In the genomic region with DNA sequence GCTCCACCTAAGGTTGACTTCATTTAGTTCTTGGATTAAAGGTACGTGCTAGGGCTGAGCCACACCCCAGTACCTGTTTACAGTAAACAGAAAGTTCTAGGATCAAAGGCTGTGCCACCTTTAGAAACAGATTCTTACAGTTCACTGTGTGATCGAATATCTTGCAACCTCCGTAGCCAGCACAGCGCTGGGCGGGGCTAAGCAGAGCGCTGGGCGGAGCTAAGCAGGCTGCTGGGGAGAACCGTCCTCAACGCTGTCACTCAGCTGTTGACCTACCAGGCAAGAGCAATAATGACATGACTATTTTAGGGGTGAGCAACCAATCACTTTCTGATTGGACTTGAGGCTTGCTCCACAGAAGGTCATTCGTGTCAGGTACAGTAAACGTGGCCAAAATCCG, we compare ENCODE assay signal across 9 mouse cellular contexts. TPM values are rescaled to one million over a fixed set of nuclear protein-coding genes. Genes with fewer than 3 reads are reported as not detected.
A peak's percentile ranks its signal among the peaks of the same experiment; 100 is the strongest.
DNase-seq lines count a peak whose midpoint lies in the region; ATAC-seq lines count a peak whose summit lies in the region.
"Had no signal": no experiment of that assay in that cellular context is flagged by ENCODE, and none has a peak within 500 bp of the region (broad histone marks: within the 10 kb centered on the region; RNA-seq: fewer than 3 reads in every experiment).

No protein-coding gene starts in this region.

- H3K27me3 ChIP-seq in heart, embryonic 10.5 days (ENCODE audit: insufficient read depth, poor library complexity, severe bottlenecking), result peaks cover 15% of the 10 kb centered on the region
- H3K27me3 ChIP-seq in intestine, embryonic 15.5 days (replicated peaks), result no peaks in the 10 kb centered on the region
- H3K27me3 ChIP-seq in liver, embryonic 16.5 days (ENCODE audit: control insufficient read depth, insufficient read depth, low read depth, low read length), result no peaks in the 10 kb centered on the region

- WGBS in heart, embryonic 10.5 days, result 11% methylated on average over 12 of the region's 12 CpGs
- whole genome bisulfite sequencing in intestine, embryonic 15.5 days, result 11% methylated on average over 12 of the region's 12 CpGs
- 6% methylated on average over 12 of the region's 12 CpGs for WGBS in liver, embryonic 16.5 days (ENCODE audit: insufficient replicate concordance)

- ATAC-seq in intestine, embryonic 15.5 days, result peak; percentile 71
- peak; percentile 80 for ATAC-seq in liver, embryonic 16.5 days (ENCODE audit: low read depth)

- no peak for DNase-seq in heart, embryonic 10.5 days (ENCODE audit: low spot score)
- no peak for DNase-seq in heart, postnatal 4 days
- peak; percentile 70 for DNase-seq in embryo, embryonic 11 days
- DNase-seq in spleen, adult 12 weeks (ENCODE audit: low spot score), result peak; percentile 60
- no peak for DNase-seq in cerebellum, adult 18-20 months
- no peak for DNase-seq in layer of hippocampus, adult 11-12 months (ENCODE audit: low spot score)

- peaks cover 11% of the 10 kb centered on the region; the same call in 1 of the 2 replicates for H3K4me1 ChIP-seq in heart, embryonic 10.5 days
- H3K4me1 ChIP-seq in intestine, embryonic 15.5 days (replicated peaks), result no peaks in the 10 kb centered on the region
- H3K4me1 ChIP-seq in liver, embryonic 16.5 days (ENCODE audit: control insufficient read depth, low read depth, low read length), result peaks cover 18% of the 10 kb centered on the region

- no peak overlapping the region for H3K27ac ChIP-seq in heart, embryonic 10.5 days
- no peak overlapping the region for H3K27ac ChIP-seq in intestine, embryonic 15.5 days
- no peak overlapping the region for H3K27ac ChIP-seq in liver, embryonic 16.5 days (ENCODE audit: low read length)

- no peaks in the 10 kb centered on the region for H3K36me3 ChIP-seq in heart, embryonic 10.5 days
- no peaks in the 10 kb centered on the region for H3K36me3 ChIP-seq in intestine, embryonic 15.5 days
- H3K36me3 ChIP-seq in liver, embryonic 16.5 days (ENCODE audit: control insufficient read depth, insufficient read depth), result no peaks in the 10 kb centered on the region

- H3K4me3 ChIP-seq in heart, embryonic 10.5 days, result peak overlapping the region; percentile 34; the same call in 1 of the 2 replicates
- no peak overlapping the region for H3K4me3 ChIP-seq in intestine, embryonic 15.5 days (replicated peaks)
- peak overlapping the region; percentile 37; the same call in 1 of the 2 replicates for H3K4me3 ChIP-seq in liver, embryonic 16.5 days (ENCODE audit: low read depth, low read length)
- H3K4me3 ChIP-seq: myocyte had no signal

- H3K9me3 ChIP-seq in heart, embryonic 10.5 days, result no peaks in the 10 kb centered on the region
- no peaks in the 10 kb centered on the region for H3K9me3 ChIP-seq in intestine, embryonic 15.5 days
- no peaks in the 10 kb centered on the region for H3K9me3 ChIP-seq in liver, embryonic 16.5 days (replicated peaks; ENCODE audit: control insufficient read depth, low read length)

- no peak overlapping the region for H3K9ac ChIP-seq in intestine, embryonic 15.5 days
- peak overlapping the region; percentile 26; the same call in 1 of the 2 replicates for H3K9ac ChIP-seq in liver, embryonic 16.5 days (ENCODE audit: low read depth, low read length)

- H3K4me2 ChIP-seq in intestine, embryonic 15.5 days (replicated peaks), result peak overlapping the region; percentile 12
- peak overlapping the region; percentile 64 for H3K4me2 ChIP-seq in liver, embryonic 16.5 days (ENCODE audit: low read depth, low read length)

RNA-seq across cellular contexts. Expression of gene Letmd1, which starts 7.9 kb away (rescaled TPM):
- 21.1 and 27.9 TPM in 2 replicates for polyA plus RNA-seq in heart, embryonic 10.5 days (2016; fragmentation: Nextera tagmentation; extraction: Ambion mirVana)
- 10 to 100 TPM; 15.3 to 15.8 TPM for total RNA-seq in heart, postnatal 4 days (2021)
- polyA plus RNA-seq in intestine, embryonic 15.5 days (2015; fragmentation: Nextera tagmentation; extraction: Ambion mirVana), result 31.2 and 32.9 TPM in 2 replicates
- 12.8 and 15.3 TPM in 2 replicates for polyA plus RNA-seq in liver, embryonic 16.5 days (2015; fragmentation: Nextera tagmentation; extraction: Ambion mirVana)

RNA-seq across cellular contexts. Expression of gene Csrnp2, which starts 34.3 kb away (rescaled TPM):
- 11.6 and 13.6 TPM in 2 replicates for polyA plus RNA-seq in heart, embryonic 10.5 days (2016; fragmentation: Nextera tagmentation; extraction: Ambion mirVana)
- total RNA-seq in heart, postnatal 4 days (2021), result 1 to 10 TPM; 5.9 to 6.5 TPM
- 7.7 and 8.7 TPM in 2 replicates for polyA plus RNA-seq in intestine, embryonic 15.5 days (2015; fragmentation: Nextera tagmentation; extraction: Ambion mirVana)
- 0.84 and 0.98 TPM in 2 replicates for polyA plus RNA-seq in liver, embryonic 16.5 days (2015; fragmentation: Nextera tagmentation; extraction: Ambion mirVana)

RNA-seq across cellular contexts. Expression of gene Slc11a2, which starts 36.1 kb away (rescaled TPM):
- 20.4 and 24.5 TPM in 2 replicates for polyA plus RNA-seq in heart, embryonic 10.5 days (2016; fragmentation: Nextera tagmentation; extraction: Ambion mirVana)
- 10 to 100 TPM; 40.4 to 43.9 TPM for total RNA-seq in heart, postnatal 4 days (2021)
- 29.8 and 29.9 TPM in 2 replicates for polyA plus RNA-seq in intestine, embryonic 15.5 days (2015; fragmentation: Nextera tagmentation; extraction: Ambion mirVana)
- polyA plus RNA-seq in liver, embryonic 16.5 days (2015; fragmentation: Nextera tagmentation; extraction: Ambion mirVana), result 37.1 and 40.0 TPM in 2 replicates

RNA-seq across cellular contexts. Expression of gene Gm5475, which starts 39.0 kb away (rescaled TPM):
- not detected in 2 replicates for polyA plus RNA-seq in heart, embryonic 10.5 days (2016; fragmentation: Nextera tagmentation; extraction: Ambion mirVana)
- total RNA-seq in heart, postnatal 4 days (2021), result not detected
- polyA plus RNA-seq in intestine, embryonic 15.5 days (2015; fragmentation: Nextera tagmentation; extraction: Ambion mirVana), result 0.13 and 0.19 TPM in 2 replicates
- polyA plus RNA-seq in liver, embryonic 16.5 days (2015; fragmentation: Nextera tagmentation; extraction: Ambion mirVana), result 0.04 TPM in 1 of 2 replicates, not detected in the other

Comparison
In these comparisons a context has a peak if more than half of its experiments do, and no peak if none do; other contexts are left out.
1. DNase-seq: peak in embryo, embryonic 11 days (single experiment) and spleen, adult 12 weeks (single experiment); none in heart, embryonic 10.5 days (single experiment), heart, postnatal 4 days (single experiment), cerebellum, adult 18-20 months (0 of 2) and layer of hippocampus, adult 11-12 months (single experiment).